Mouse (Mus musculus) kidney, embryonic 15.5 days (tissue): ENCODE measurements at regions not wholly inside any gene's neighbourhood (a gene's known extent, or its start where the extent isn't known, plus 50 kb on each side); places are given as distances from the start of the nearest gene placed in this dataset.
A peak's percentile ranks its signal among the peaks of the same experiment; 100 is the strongest.
"Not testable (repeated sequence)": the region's sequence is repeated elsewhere in the genome, so short reads cannot be mapped to it uniquely, and the experiment has no call there.

Experiments
- ATAC-seq: fragments of 200-750 bp; cut with Nextera tagmentation; replicated peaks from 2 replicates; pipeline ENCODE4 v1.8.0; 2017; ENCODE audit warnings: moderate TSS enrichment; ENCODE audit not compliant: low FRiP score
- H3K27ac ChIP-seq: fragments of 300-500 bp; sonication (generic); 2 replicates; pipeline ENCODE4 v1.5.1; 2015; ENCODE audit warnings: mild to moderate bottlenecking, inconsistent platforms
- H3K27me3 ChIP-seq: fragments of 300-500 bp; sonication (generic); 2 replicates; pipeline ENCODE4 v1.6.1; 2015; ENCODE audit warnings: inconsistent platforms
- H3K36me3 ChIP-seq: fragments of 300-500 bp; sonication (generic); 2 replicates; pipeline ENCODE4 v1.6.1; 2015; ENCODE audit warnings: inconsistent platforms
- H3K4me1 ChIP-seq: fragments of 300-500 bp; sonication (generic); 2 replicates; pipeline ENCODE4 v1.6.1; 2015; ENCODE audit warnings: inconsistent platforms
- H3K4me2 ChIP-seq: fragments of 300-500 bp; sonication (generic); 2 replicates; pipeline ENCODE4 v1.6.1; 2015; ENCODE audit warnings: moderate library complexity, mild to moderate bottlenecking, inconsistent platforms
- H3K4me3 ChIP-seq: fragments of 300-500 bp; sonication (generic); replicated peaks from 2 replicates; pipeline ENCODE4 v1.5.1; 2015; ENCODE audit warnings: mild to moderate bottlenecking, inconsistent platforms
- H3K9ac ChIP-seq: fragments of 300-500 bp; sonication (generic); 2 replicates; pipeline ENCODE4 v1.6.1; 2015; ENCODE audit warnings: mild to moderate bottlenecking, inconsistent platforms
- H3K9me3 ChIP-seq: fragments of 300-500 bp; sonication (generic); replicated peaks from 2 replicates; pipeline ENCODE4 v1.6.1; 2016; ENCODE audit warnings: inconsistent platforms
- WGBS: fragments of 180-500 bp; shearing (Covaris S2); methylation state at CpG from one replicate; pipeline ENCODE4 v1.1.7; 2015; ENCODE audit warnings: mixed read lengths; 5-methylcytosine and 5-hydroxymethylcytosine counted together

GRCm38 (mm10) chr17:66206074-66206473 lies 82.8 kb downstream of the Ddx11 start:
- H3K27me3 ChIP-seq, result no peaks in the 10 kb centered on the region
- no peak for ATAC-seq
- H3K9me3 ChIP-seq, result no peaks in the 10 kb centered on the region
- H3K36me3 ChIP-seq, result no peaks in the 10 kb centered on the region
- no peak overlapping the region for H3K9ac ChIP-seq
- H3K4me3 ChIP-seq, result no peak overlapping the region
- no peak overlapping the region for H3K4me2 ChIP-seq
- no peaks in the 10 kb centered on the region for H3K4me1 ChIP-seq
- H3K27ac ChIP-seq, result no peak overlapping the region
- 98% methylated on average over 2 of the region's 2 CpGs for WGBS

DNA sequence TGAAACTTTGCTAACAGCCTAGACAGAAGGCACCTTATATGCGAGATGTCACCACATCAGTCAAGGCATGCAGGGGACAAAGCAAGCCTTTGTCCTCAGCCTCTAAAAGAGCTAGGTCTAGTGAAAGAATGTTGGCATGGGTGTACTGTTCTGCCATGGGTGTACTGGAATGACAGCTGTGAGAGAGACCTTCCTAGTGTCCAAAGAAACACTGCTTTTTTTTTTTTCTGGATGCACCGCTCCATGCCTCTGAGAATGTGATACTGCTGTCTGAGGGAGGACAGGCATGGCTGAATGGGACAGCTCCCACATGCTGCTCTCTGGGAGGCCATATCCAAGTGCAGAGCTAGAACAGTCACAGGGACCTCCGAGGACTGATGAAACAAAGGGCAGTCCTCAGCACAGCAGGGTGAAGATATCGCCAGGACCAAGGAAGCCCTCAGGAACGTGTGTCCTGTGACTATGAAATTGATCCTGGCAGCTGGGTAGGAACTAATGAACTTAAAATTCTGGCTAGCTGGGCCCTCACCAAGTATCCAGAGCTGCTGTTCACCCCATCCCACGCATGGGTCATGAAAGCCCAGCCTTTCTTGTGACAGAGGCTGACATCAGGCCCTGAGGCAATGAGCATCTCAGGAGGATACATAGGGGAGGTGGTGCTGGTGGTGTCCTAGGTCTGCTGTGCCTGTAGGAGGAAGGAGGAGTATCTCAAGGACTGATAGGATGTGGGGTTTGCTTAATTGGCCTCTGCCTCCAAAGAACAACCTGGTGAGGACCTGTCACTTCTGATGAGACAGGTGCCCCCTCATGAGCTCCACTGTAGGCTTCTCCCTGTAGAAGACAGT lies 84.6 kb downstream of the Ddx11 start:
- H3K36me3 ChIP-seq, H3K9me3 ChIP-seq, H3K27ac ChIP-seq, H3K4me2 ChIP-seq, H3K4me3 ChIP-seq, H3K9ac ChIP-seq, H3K4me1 ChIP-seq, H3K27me3 ChIP-seq: not testable (repeated sequence)
- peak; percentile 75 for ATAC-seq
- 43% methylated on average over 6 of the region's 6 CpGs for WGBS

GRCm38 (mm10) chr17:66208803-66209515 lies 85.6 kb downstream of the Ddx11 start:
- H3K9me3 ChIP-seq, H3K27ac ChIP-seq, H3K4me3 ChIP-seq, H3K36me3 ChIP-seq, H3K9ac ChIP-seq, H3K4me2 ChIP-seq, H3K27me3 ChIP-seq, H3K4me1 ChIP-seq: not testable (repeated sequence)
- ATAC-seq, result peak; percentile 82
- WGBS, result 48% methylated on average over 4 of the region's 6 CpGs

- Histone ChIP-seq H3K9me3 (no peaks in the 10 kb centered on the region), H3K4me1 (no peaks in the 10 kb centered on the region), H3K36me3 (no peaks in the 10 kb centered on the region), H3K4me3 (no peak overlapping the region), H3K9ac (no peak overlapping the region), H3K4me2 (no peak overlapping the region), H3K27me3 (no peaks in the 10 kb centered on the region), H3K27ac (no peak overlapping the region)
- WGBS, result 92% methylated on average over 7 of the region's 7 CpGs
- ATAC-seq, result no peak
Measured at GRCm38 (mm10) chr17:66211561-66211960, 88.2 kb downstream of the Ddx11 start.

- WGBS, result 92% methylated on average over 9 of the region's 9 CpGs
- H3K27me3 ChIP-seq, result no peaks in the 10 kb centered on the region
- no peaks in the 10 kb centered on the region for H3K9me3 ChIP-seq
- H3K4me1 ChIP-seq, result no peaks in the 10 kb centered on the region
- no peaks in the 10 kb centered on the region for H3K36me3 ChIP-seq
- H3K27ac ChIP-seq, result no peak overlapping the region
- ATAC-seq, result no peak
- H3K4me3 ChIP-seq, result no peak overlapping the region
- H3K9ac ChIP-seq, result no peak overlapping the region
- no peak overlapping the region for H3K4me2 ChIP-seq
Measured at GRCm38 (mm10) chr17:66212616-66213015, 89.3 kb downstream of the Ddx11 start.

DNA sequence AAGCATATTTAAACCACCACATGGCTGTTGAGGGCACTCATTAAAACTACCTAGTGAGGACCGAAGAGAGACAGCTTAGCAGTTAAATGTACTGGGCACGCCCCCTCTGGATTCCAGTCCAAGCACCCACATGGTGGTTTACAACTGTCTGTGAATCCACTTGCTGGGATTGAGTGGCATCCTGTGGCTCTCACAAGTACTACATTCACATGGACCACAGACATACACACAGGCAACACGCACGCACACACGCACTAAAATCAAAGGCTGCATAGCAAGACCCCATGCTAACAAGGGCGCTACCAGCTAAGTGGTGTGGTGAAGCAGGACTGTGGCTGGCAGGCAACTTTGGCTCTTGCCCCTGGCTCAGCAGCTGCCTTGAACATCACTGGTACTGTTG lies 95.0 kb downstream of the Ddx11 start:
- no peaks in the 10 kb centered on the region for H3K27me3 ChIP-seq
- no peak overlapping the region for H3K4me3 ChIP-seq
- WGBS, result 91% methylated on average over 6 of the region's 6 CpGs

DNA sequence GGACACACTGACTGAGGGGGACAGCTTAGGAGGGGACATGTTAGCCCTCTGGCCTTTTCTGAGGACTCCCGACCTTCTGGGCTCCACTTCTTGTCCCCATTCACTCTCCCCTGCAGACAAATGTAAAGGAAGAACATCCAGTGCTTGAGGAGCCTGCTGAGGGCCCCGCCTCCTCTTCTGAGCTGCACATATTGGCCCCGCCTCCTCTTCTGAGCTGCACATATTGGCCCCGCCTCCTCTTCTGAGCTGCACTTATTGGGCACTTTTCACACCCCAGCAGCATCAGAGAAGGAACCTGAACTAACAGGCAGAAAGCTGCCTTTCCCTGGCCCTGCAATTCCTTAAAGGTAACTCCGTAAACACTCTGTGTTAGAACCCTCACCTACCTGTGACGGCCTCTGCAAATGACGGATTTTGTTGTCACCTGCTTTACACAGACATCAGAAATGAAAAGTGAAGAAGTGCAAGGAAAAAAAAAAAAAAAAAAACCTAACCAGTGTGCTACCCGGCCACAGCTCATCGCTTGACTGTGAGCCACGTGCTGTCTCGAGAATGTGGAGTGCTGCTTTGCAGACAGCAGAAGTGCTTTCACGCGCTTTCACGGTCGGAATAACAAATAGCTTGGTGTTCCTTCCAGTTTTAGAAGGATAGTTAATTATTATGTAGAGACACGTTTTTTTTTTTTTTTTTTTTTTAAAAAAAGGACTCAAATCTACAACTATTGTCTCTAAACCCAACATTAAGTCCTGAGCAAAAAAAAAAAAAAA lies 96.5 kb downstream of the Ddx11 start:
- Histone ChIP-seq H3K27ac (no peak overlapping the region), H3K9ac (no peak overlapping the region), H3K4me3 (no peak overlapping the region), H3K9me3 (no peaks in the 10 kb centered on the region), H3K27me3 (no peaks in the 10 kb centered on the region), H3K4me1 (peaks cover 18% of the 10 kb centered on the region), H3K4me2 (no peak overlapping the region), H3K36me3 (no peaks in the 10 kb centered on the region)
- 63% methylated on average over 16 of the region's 16 CpGs for WGBS
- ATAC-seq, result peak; percentile 30

More for the DNA sequence above, 95.0 kb downstream of the Ddx11 start:
- Histone ChIP-seq H3K9ac (no peak overlapping the region), H3K4me1 (peaks cover 9% of the 10 kb centered on the region; the same call in 1 of the 2 replicates), H3K4me2 (no peak overlapping the region), H3K27ac (no peak overlapping the region), H3K9me3 (no peaks in the 10 kb centered on the region), H3K36me3 (no peaks in the 10 kb centered on the region)
- ATAC-seq, result no peak

DNA sequence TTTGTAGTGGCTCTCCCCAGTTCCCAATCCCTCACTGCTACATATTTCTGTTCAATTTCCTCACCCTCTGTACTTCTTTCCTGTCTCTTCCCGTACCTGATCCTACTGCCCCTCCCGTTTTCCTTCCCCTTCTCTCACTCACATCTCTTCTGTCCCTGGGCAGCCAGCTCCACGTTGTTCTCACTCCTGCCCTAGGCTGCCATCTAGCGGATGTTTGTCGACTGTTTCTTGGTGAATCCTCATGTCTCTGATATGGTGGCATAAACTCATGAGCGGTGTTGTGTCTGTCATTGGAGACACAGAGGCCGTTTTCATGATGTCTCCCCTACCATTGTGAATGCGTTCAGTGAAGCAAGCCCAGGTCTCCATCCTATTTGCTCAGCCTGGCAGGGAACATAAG lies 97.9 kb downstream of the Ddx11 start:
- H3K9ac ChIP-seq, result no peak overlapping the region
- H3K4me3 ChIP-seq, result no peak overlapping the region
- peaks cover 20% of the 10 kb centered on the region for H3K4me1 ChIP-seq
- H3K36me3 ChIP-seq, result no peaks in the 10 kb centered on the region
- peak; percentile 59; the same call in 1 of the 2 replicates for ATAC-seq
- H3K9me3 ChIP-seq, result no peaks in the 10 kb centered on the region
- 7% methylated on average over 8 of the region's 8 CpGs for WGBS
- no peak overlapping the region for H3K27ac ChIP-seq
- no peaks in the 10 kb centered on the region for H3K27me3 ChIP-seq
- no peak overlapping the region for H3K4me2 ChIP-seq

DNA sequence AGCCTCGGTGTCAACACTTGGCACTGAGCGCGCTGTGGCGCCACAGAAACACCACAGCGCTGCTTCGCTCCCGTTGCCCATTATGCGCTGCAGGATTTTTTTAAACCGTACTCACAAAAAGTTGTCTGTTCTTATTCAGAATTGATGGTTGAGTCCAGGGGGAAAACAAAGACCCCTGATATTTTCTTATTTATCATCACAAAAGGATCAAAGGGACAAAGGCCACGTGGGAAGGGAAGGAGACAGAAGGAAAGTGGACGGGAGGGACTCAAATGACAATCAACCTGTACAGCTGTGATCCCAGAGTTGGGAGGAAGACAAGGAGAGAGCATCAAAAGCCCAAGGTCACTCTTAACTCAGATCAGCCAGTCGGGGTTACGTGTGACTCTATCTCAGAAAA lies 100.4 kb downstream of the Ddx11 start:
- Histone ChIP-seq H3K4me3 (no peak overlapping the region), H3K4me2 (no peak overlapping the region), H3K36me3 (no peaks in the 10 kb centered on the region), H3K4me1 (peaks cover 20% of the 10 kb centered on the region), H3K9ac (no peak overlapping the region), H3K9me3 (no peaks in the 10 kb centered on the region), H3K27ac (no peak overlapping the region), H3K27me3 (no peaks in the 10 kb centered on the region)
- WGBS, result 90% methylated on average over 13 of the region's 13 CpGs
- no peak for ATAC-seq

DNA sequence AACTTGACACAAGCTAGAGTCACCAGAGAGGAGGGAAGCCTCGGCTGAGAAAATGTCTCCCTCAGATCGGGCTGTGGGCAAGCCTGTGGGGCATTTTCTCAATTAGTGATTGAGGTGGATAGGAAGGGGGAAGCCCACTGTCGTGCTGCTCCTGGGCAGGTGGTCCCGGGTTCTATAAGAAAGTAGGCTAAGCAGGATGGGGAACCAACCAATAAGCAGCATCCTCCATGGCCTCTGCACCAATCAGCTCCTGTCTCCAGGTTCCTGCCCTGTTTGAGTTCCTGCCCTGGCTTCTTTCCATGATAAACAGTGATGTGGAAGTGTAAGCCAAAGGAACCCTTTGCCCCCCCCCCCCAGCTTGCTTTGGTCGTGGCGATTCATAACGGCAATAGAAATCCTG lies 100.9 kb downstream of the Ddx11 start:
- 39% methylated on average over 7 of the region's 7 CpGs for WGBS
- Histone ChIP-seq H3K27ac (no peak overlapping the region), H3K27me3 (no peaks in the 10 kb centered on the region), H3K4me3 (no peak overlapping the region), H3K36me3 (no peaks in the 10 kb centered on the region), H3K4me1 (peaks cover 20% of the 10 kb centered on the region), H3K4me2 (0 out of 2 replicates have a peak overlapping the region, but pooled peaks have one; percentile 7), H3K9ac (no peak overlapping the region), H3K9me3 (no peaks in the 10 kb centered on the region)
- 0 out of 2 replicates have a peak, but pooled peaks have one; percentile 20 for ATAC-seq

GRCm38 (mm10) chr17:66232391-66232790 lies 109.1 kb downstream of the Ddx11 start:
- WGBS, result 80% methylated on average over 8 of the region's 8 CpGs
- Histone ChIP-seq H3K27ac (no peak overlapping the region), H3K4me3 (no peak overlapping the region), H3K9ac (no peak overlapping the region), H3K4me2 (no peak overlapping the region), H3K4me1 (peaks cover 10% of the 10 kb centered on the region; the same call in 1 of the 2 replicates), H3K36me3 (no peaks in the 10 kb centered on the region), H3K9me3 (no peaks in the 10 kb centered on the region), H3K27me3 (no peaks in the 10 kb centered on the region; the same call in 1 of the 2 replicates)
- ATAC-seq, result no peak
